Mouse (Mus musculus) inflammation-experienced regulatory T-cells (primary cell): Measurements from ENCODE around the gene Atpaf1. TPM values are rescaled to one million over a fixed set of nuclear protein-coding genes. Genes with fewer than 3 reads are reported as not detected.

Source experiments
- polyA plus RNA-seq, 2 experiments: library from polyadenylated mRNA; unstranded; fragments of 100-300 nt; shearing (Covaris generic); gene quantifications; one replicate each; pipeline ENCODE4 v1.2.1; 2017

Atpaf1 gene
- 10 to 100 TPM; 40.1 to 46.2 TPM for polyA plus RNA-seq

DNA sequence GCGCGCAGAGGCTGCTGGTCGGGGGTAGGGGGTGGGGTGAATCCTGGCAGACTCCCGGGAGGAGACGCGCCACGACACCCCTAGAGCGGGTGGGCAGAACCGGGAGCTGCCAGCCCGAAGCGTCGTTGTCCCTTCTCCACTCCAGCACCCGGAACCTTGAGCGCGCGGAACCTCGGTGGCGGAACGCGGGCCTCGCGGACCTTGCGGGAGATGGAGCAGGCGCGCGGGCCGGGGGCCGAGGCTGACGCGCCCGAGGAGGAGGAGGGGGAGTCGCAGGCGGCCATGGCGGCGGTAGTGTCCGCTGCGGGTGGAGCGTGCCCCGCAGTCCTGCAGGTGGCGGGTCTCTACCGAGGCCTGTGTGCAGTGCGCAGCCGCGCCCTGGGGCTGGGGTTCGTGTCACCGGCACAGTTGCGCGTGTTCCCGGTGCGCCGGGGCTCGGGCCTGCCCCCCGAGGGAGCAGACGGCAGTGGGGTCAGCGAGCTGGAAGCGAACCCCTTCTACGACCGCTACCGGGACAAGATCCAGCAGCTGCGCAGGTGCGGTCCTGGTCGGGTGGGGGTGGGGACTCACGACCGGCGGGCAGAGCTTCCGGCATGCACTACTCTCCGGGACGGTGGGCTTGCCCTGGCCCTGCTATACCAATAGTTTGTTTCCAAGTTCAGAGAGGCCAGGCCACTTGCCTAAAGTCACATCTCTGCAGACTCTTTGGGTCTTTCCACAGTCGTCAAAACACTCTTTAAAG lies at the start of gene Atpaf1:
Gene Atpaf1 (plus strand): TSS at position 44 of the 742 bp plus-strand sequence.

DNA sequence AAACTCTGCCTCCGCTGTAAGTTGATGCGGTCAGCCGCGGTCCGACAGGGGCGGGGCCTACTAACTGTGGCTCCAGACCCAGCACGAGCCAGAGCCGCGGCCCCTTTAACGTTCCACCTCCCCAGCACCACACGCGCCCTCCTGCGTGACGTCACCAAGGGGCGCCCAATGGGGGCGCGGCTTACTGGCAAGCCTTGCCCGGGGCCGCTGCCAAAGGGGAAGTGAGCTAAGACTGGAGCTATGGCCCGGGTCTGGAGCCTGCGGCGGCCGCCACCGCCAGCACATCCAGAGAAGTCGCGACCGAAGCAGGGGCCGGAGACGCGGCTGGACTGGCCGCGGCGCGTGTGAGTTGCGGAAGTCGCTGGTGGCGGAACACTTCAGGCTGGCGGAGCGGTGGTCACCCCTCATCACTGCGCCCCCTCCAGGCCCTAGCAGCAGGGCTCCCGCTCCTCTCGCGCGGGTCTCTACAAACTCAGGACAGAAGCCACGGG lies 47.0 kb upstream of the Atpaf1 start, which contains the start of gene Efcab14:
Gene Efcab14 (plus strand): TSS at position 194 of the 491 bp plus-strand sequence.

GRCm38 (mm10) chr4:115780918-115781317 lies 3.7 kb upstream of the Atpaf1 start, which contains the start of gene Tex38:
Gene Tex38 (minus strand): TSS chr4:115781018.

GRCm38 (mm10) chr4:115827888-115828571 lies 43.4 kb downstream of the Atpaf1 start, which contains the start of gene Mob3c:
Gene Mob3c (plus strand): TSS chr4:115828092.

DNA sequence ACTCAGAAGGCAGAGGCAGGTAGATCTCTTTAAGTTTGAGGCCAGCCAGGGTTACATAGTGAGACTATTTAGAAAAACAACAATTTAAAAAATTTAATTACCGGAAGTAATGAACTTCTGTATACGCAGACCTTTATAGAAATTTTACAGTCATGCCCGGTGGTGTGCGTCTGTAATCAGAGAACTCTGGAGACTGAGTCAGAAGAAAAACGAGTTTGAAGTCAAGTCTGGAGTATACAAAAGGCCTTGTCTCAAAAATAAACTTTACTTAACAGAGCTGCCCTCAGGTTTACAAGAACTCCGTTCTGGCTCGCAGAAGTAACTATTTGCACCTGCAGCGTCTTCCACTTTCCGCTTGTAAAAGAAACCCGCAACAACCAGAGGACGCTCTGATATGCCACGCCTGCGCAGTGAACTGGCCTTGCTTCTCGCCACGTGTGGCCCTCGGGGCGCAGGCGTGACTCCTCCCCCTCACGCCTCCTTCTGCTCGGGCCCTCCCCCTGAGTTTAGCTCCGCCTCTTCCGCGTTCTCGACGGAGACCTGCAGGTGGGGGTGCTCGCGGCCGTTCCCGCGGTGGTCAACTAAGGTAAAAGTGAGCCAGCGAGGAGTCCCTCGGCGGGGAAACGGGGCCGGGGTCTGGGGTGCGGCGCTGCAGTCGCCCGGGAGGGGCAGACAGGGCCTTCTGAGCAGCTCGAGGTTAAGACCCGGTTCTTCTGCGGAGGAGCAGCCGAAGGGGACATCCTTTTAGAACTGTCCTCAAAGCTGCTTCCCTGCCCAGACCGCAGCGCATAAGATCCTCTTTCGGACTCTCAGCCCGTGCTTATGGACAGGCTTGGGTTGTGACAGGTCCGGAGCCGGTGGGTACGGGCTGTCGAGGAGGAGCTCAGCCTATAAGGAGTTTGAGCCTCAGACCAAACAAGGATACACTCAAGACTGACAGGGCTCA lies 54.4 kb downstream of the Atpaf1 start, which contains the start of gene Mknk1:
Gene Mknk1 (plus strand): TSS at position 503 of the 946 bp plus-strand sequence.

Other genes with a start within 250 kb of the Atpaf1 start
- gene Cyp4a31, start 221.2 kb upstream of the Atpaf1 start, polyA plus RNA-seq, result under 1 TPM; 0.14 to 0.48 TPM
- gene Cyp4a32, start 183.8 kb upstream of the Atpaf1 start, polyA plus RNA-seq, result not detected
- under 1 TPM in 1 of 2 experiments, not detected in 1; 0.24 TPM for gene Cyp4b1, start 137.1 kb upstream of the Atpaf1 start, polyA plus RNA-seq
- 10 to 100 TPM; 58.4 to 59.8 TPM for gene Efcab14, start 47.1 kb upstream of the Atpaf1 start, polyA plus RNA-seq
- gene Tex38, start 3.8 kb upstream of the Atpaf1 start, polyA plus RNA-seq, result under 1 TPM in 1 of 2 experiments, not detected in 1; 0.47 TPM
- gene Mob3c, start 43.3 kb downstream of the Atpaf1 start, polyA plus RNA-seq, result 10 to 100 TPM; 19.6 to 24.1 TPM
- 10 to 100 TPM; 57.3 to 68.6 TPM for gene Mknk1, start 54.4 kb downstream of the Atpaf1 start, polyA plus RNA-seq
- gene Kncn, start 99.6 kb downstream of the Atpaf1 start, polyA plus RNA-seq, result 1 to 10 TPM in 1 of 2 experiments, not detected in 1; 2.3 TPM
- gene 6430628N08Rik, start 105.9 kb downstream of the Atpaf1 start, polyA plus RNA-seq, result 1 to 10 TPM in 1 of 2 experiments, not detected in 1; 1.6 TPM
- 1 to 10 TPM in 1 of 2 experiments, under 1 TPM in 1; 0.04 to 2.1 TPM for gene Dmbx1, start 155.1 kb downstream of the Atpaf1 start, polyA plus RNA-seq
- gene Faah, start 233.1 kb downstream of the Atpaf1 start, polyA plus RNA-seq, result 100 to 1,000 TPM; 126 to 198 TPM